9 mouse cellular contexts compared by ENCODE assay signal in genomic region chr12:8357449-8357848, GRCm38 (mm10). TPM values are rescaled to one million over a fixed set of nuclear protein-coding genes. Genes with fewer than 3 reads are reported as not detected.
A peak's percentile ranks its signal among the peaks of the same experiment; 100 is the strongest.
DNase-seq lines count a peak whose midpoint lies in the region; ATAC-seq lines count a peak whose summit lies in the region.
"Had no signal": no experiment of that assay in that cellular context is flagged by ENCODE, and none has a peak within 500 bp of the region (broad histone marks: within the 10 kb centered on the region; RNA-seq: fewer than 3 reads in every experiment).

No protein-coding gene starts in this region.

- no peaks in the 10 kb centered on the region for H3K9me3 ChIP-seq in forebrain, embryonic 10.5 days
- no peaks in the 10 kb centered on the region for H3K9me3 ChIP-seq in forebrain, embryonic 12.5 days
- no peaks in the 10 kb centered on the region for H3K9me3 ChIP-seq in intestine, embryonic 16.5 days (ENCODE audit: control insufficient read depth, low read length)
- H3K9me3 ChIP-seq in midbrain, embryonic 10.5 days (replicated peaks): no peaks in the 10 kb centered on the region

- no peaks in the 10 kb centered on the region for H3K27me3 ChIP-seq in forebrain, embryonic 10.5 days (ENCODE audit: poor library complexity, severe bottlenecking)
- H3K27me3 ChIP-seq in forebrain, embryonic 12.5 days: no peaks in the 10 kb centered on the region
- H3K27me3 ChIP-seq in intestine, embryonic 16.5 days (replicated peaks; ENCODE audit: control insufficient read depth, insufficient read depth, low read length): no peaks in the 10 kb centered on the region
- H3K27me3 ChIP-seq in midbrain, embryonic 10.5 days (ENCODE audit: low read depth, poor library complexity, severe bottlenecking): peaks cover 6% of the 10 kb centered on the region

- 75% methylated on average over 5 of the region's 5 CpGs for WGBS in forebrain, embryonic 10.5 days
- WGBS in forebrain, embryonic 12.5 days: 83% methylated on average over 5 of the region's 5 CpGs
- WGBS in intestine, embryonic 16.5 days: 37% methylated on average over 5 of the region's 5 CpGs
- 86% methylated on average over 5 of the region's 5 CpGs for WGBS in midbrain, embryonic 10.5 days

- H3K4me1 ChIP-seq in forebrain, embryonic 10.5 days: peaks cover 15% of the 10 kb centered on the region
- H3K4me1 ChIP-seq in forebrain, embryonic 12.5 days: no peaks in the 10 kb centered on the region
- H3K4me1 ChIP-seq in intestine, embryonic 16.5 days (ENCODE audit: control insufficient read depth, insufficient read depth, low read length): peaks cover 11% of the 10 kb centered on the region
- peaks cover 15% of the 10 kb centered on the region for H3K4me1 ChIP-seq in midbrain, embryonic 10.5 days

- DNase-seq in forebrain, embryonic 10.5 days (ENCODE audit: extremely low spot score, low spot score): no peak
- peak; percentile 85 to 89 for DNase-seq in cerebellum, postnatal 10 days
- peak; percentile 64 to 79 for DNase-seq in gastrocnemius, postnatal 36 days
- peak; percentile 78 to 94 for DNase-seq in left cerebral cortex, postnatal 14 days (ENCODE audit: low spot score in 2 of 2)
- no peak for DNase-seq in midbrain, embryonic 10.5 days (ENCODE audit: low spot score)
- DNase-seq in thymus, adult 18-20 months: peak; percentile 27 to 28

- no peak overlapping the region for H3K4me3 ChIP-seq in forebrain, embryonic 10.5 days
- H3K4me3 ChIP-seq in forebrain, embryonic 12.5 days (replicated peaks): no peak overlapping the region
- H3K4me3 ChIP-seq in intestine, embryonic 16.5 days (ENCODE audit: low read length): no peak overlapping the region
- no peak overlapping the region for H3K4me3 ChIP-seq in midbrain, embryonic 10.5 days

- H3K36me3 ChIP-seq in forebrain, embryonic 10.5 days (replicated peaks): no peaks in the 10 kb centered on the region
- H3K36me3 ChIP-seq in forebrain, embryonic 12.5 days (replicated peaks): no peaks in the 10 kb centered on the region
- H3K36me3 ChIP-seq in intestine, embryonic 16.5 days (ENCODE audit: control insufficient read depth, insufficient read depth, low read length): no peaks in the 10 kb centered on the region
- H3K36me3 ChIP-seq in midbrain, embryonic 10.5 days: no peaks in the 10 kb centered on the region

- no peak for ATAC-seq in forebrain, embryonic 12.5 days (ENCODE audit: low FRiP score)
- peak; percentile 91 for ATAC-seq in intestine, embryonic 16.5 days

- no peak overlapping the region for H3K4me2 ChIP-seq in forebrain, embryonic 12.5 days
- no peak overlapping the region for H3K4me2 ChIP-seq in intestine, embryonic 16.5 days (ENCODE audit: low read depth, low read length)

- H3K27ac ChIP-seq in forebrain, embryonic 10.5 days: peak overlapping the region; percentile 8; the same call in 1 of the 2 replicates
- H3K27ac ChIP-seq in forebrain, embryonic 12.5 days: no peak overlapping the region
- peak overlapping the region; percentile 75 for H3K27ac ChIP-seq in intestine, embryonic 16.5 days (ENCODE audit: low read length)
- H3K27ac ChIP-seq in midbrain, embryonic 10.5 days (replicated peaks): peak overlapping the region; percentile 39; the same call in 1 of the 2 replicates
- H3K27ac ChIP-seq: macrophage had no signal

- no peak overlapping the region for H3K9ac ChIP-seq in forebrain, embryonic 12.5 days
- no peak overlapping the region for H3K9ac ChIP-seq in intestine, embryonic 16.5 days (ENCODE audit: low read depth, low read length)

- intact Hi-C loops in gastrocnemius, postnatal 36 days (cut with DNase I): loop anchor here (5.0 kb wide), 1 partner anchor 35 kb away; no protein-coding TSS in a partner anchor
- intact Hi-C loops in left cerebral cortex, postnatal 14 days (cut with DNase I): loop anchor here (5.0 kb wide), 1 partner anchor 90 kb away; no protein-coding TSS in a partner anchor

RNA-seq across cellular contexts. Expression of gene Hs1bp3, which starts 44.2 kb away (rescaled TPM):
- 15.3 and 17.8 TPM in 2 replicates for polyA plus RNA-seq in forebrain, embryonic 10.5 days (2016; fragmentation: Nextera tagmentation; extraction: Ambion mirVana)
- 11.5 and 11.7 TPM in 2 replicates for polyA plus RNA-seq in forebrain, embryonic 12.5 days (2016; fragmentation: Nextera tagmentation; extraction: Ambion mirVana)
- total RNA-seq in gastrocnemius, postnatal 36 days (2021): 1 to 10 TPM; 4.3 to 5.3 TPM
- 30.3 and 32.5 TPM in 2 replicates for polyA plus RNA-seq in intestine, embryonic 16.5 days (2015; fragmentation: Nextera tagmentation; extraction: Ambion mirVana)
- total RNA-seq in left cerebral cortex, postnatal 14 days (2021): 10 to 100 TPM; 10.6 to 11.0 TPM
- 14.9 and 15.8 TPM in 2 replicates for polyA plus RNA-seq in midbrain, embryonic 10.5 days (2016; fragmentation: Nextera tagmentation; extraction: Ambion mirVana)

RNA-seq across cellular contexts. Expression of gene Gdf7, which starts 55.7 kb away (rescaled TPM):
- polyA plus RNA-seq in forebrain, embryonic 10.5 days (2016; fragmentation: Nextera tagmentation; extraction: Ambion mirVana): 0.11 TPM in 1 of 2 replicates, not detected in the other
- 0.27 and 0.34 TPM in 2 replicates for polyA plus RNA-seq in forebrain, embryonic 12.5 days (2016; fragmentation: Nextera tagmentation; extraction: Ambion mirVana)
- not detected for total RNA-seq in gastrocnemius, postnatal 36 days (2021)
- not detected in 2 replicates for polyA plus RNA-seq in intestine, embryonic 16.5 days (2015; fragmentation: Nextera tagmentation; extraction: Ambion mirVana)
- under 1 TPM; 0.48 to 0.63 TPM for total RNA-seq in left cerebral cortex, postnatal 14 days (2021)
- 0.19 and 0.48 TPM in 2 replicates for polyA plus RNA-seq in midbrain, embryonic 10.5 days (2016; fragmentation: Nextera tagmentation; extraction: Ambion mirVana)
- polyA plus RNA-seq: macrophage had no signal

Comparison
In these comparisons a context has a peak if more than half of its experiments do, and no peak if none do; other contexts are left out.
1. DNase-seq: peak in cerebellum, postnatal 10 days (2 of 2), gastrocnemius, postnatal 36 days (2 of 2), left cerebral cortex, postnatal 14 days (2 of 2) and thymus, adult 18-20 months (2 of 2); none in forebrain, embryonic 10.5 days (single experiment) and midbrain, embryonic 10.5 days (single experiment).